Mouse (Mus musculus): Measurements from ENCODE around the gene Olfr481. TPM values are rescaled to one million over a fixed set of nuclear protein-coding genes. Genes with fewer than 3 reads are reported as not detected.

The Olfr481 gene
- not detected for total RNA-seq (2021)
- long read RNA-seq, experiment 1, result 0 reads
- long read RNA-seq, experiment 2, result 0 reads

DNA sequence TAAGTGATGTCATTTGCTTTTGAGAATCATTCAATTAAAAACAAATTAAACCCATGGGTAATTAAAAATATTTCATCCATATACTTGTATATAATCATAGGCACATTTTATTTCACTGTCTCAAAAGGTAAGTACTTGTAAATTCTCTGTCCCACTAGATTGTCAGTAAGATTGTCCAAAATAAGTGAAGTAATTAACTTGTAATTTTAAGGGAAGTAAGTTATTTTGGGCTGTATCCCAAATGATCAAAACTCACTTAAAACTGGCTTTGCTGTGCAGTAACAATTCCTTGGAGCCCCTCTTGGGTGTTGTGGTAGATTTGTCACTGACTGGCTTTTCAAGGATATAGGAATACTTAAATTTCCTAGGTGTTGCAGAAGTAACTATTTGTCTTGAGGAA, at the start of gene Olfr481:
Gene Olfr481, plus strand, starts transcription at position 301 of the 400 bp plus-strand sequence.
- DNase-seq, result no peak
- intact Hi-C loops (cut with DNase I), result no loop called here

DNA sequence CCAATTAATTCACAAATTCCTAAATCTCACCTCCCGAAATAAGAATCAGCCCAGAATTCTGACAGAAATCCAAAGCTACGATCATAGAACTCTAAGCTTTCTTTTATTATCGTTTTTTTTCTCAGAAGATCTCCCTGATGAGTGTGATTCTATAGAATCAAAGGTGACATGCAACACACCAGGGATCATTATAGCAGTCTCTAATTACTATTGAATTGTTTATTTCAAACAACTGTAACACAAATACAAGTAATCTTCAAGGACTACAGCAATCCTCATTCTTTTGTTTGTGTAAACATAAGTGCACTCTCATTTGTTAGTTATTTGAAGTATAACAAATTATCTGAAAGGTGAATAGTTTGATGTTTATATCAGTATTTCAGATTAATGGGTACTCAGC, 45.8 kb upstream of the Olfr481 start, which contains the start of gene Olfr478:
Gene Olfr478, minus strand, starts transcription at position 101 of the 400 bp plus-strand sequence.
- intact Hi-C loops (cut with DNase I), result no loop called here
- no peak for DNase-seq

DNA sequence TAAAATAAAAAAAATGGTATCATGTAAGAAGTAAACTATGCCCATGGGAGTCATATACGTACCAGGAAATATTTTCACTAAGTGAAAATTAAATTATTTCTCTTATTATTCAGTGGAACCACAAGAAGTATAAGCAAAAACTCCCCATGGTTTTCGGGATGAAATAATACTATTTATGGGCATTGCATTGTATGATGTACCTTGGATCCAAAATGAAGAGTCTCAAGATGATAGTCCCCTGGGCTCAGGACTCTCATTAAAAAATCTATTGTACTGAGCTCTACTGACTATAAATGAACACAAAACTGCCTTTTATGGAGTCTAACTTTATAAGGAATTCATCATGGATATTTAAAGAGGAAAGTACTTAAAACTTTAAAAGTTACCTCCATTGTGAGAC, 29.3 kb upstream of the Olfr481 start, which contains the start of gene Olfr479:
Gene Olfr479, plus strand, starts transcription at position 301 of the 400 bp plus-strand sequence.
- DNase-seq, result no peak
- intact Hi-C loops (cut with DNase I), result no loop called here

DNA sequence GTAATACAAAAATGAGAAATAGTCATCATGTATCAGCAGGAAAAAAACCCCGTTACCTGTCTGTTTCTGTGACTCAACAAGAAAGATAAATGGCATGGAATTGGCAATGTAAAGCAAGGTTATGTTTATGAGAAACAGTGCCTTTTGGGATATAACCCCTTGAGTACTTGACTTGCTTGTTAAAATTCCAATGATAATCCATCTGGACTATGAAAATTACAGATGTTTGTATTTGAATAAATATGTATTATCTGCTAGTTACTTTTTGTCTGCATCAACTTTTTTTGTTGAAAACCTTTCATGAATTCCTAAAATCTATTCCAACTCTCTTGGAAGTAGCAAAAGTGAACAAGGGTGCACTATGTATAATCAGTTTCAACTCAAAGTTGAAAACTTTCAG, 12.4 kb upstream of the Olfr481 start, which contains the start of gene Olfr480:
Gene Olfr480, minus strand, starts transcription at position 101 of the 400 bp plus-strand sequence.
- intact Hi-C loops (cut with DNase I), result no loop called here

DNA sequence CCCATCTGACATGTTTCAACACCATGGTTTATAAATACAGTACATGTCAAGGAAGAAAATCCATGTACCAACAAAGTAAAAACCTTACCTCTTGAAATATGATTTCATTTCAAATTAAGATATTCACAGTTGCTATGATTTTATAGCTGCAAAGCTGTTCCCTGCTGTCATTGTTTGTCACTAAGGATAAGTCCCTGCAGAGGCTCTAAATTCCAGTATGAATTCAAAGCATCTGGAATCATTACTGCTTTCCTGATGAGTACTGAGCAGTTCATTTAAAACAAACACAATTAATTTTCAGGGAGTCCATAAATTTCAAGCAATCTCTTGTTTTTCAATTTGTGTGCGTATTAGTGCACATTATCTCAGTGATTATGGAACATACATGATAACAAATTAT, 17.8 kb downstream of the Olfr481 start, which contains the start of gene Olfr482:
Gene Olfr482, minus strand, starts transcription at position 101 of the 400 bp plus-strand sequence.
- intact Hi-C loops (cut with DNase I), result no loop called here
- DNase-seq, result no peak

More for the DNA sequence above, 12.4 kb upstream of the Olfr481 start, which contains the start of gene Olfr480:
- no peak for DNase-seq

DNA sequence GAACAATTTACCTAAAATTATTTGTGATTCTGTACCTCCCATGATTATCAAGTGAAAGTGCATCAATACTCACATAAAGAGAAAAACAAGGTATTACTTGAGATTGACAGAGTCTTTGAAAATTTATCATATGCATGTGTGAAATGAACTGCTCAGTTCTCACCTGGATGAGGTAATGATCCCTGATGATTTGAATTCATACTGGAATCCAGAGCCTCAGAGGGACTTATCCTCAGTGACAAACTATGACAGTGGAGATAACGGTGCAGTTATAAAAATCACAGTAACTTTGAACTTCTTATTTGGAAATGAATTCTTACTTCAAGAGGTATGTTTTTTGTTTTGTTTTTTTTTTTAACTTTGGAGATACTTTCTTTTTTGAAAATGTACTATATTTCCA, 20.9 kb downstream of the Olfr481 start, which contains the start of gene Olfr483:
Gene Olfr483, plus strand, starts transcription at position 301 of the 400 bp plus-strand sequence.
- DNase-seq, result no peak
- intact Hi-C loops (cut with DNase I), result no loop called here

DNA sequence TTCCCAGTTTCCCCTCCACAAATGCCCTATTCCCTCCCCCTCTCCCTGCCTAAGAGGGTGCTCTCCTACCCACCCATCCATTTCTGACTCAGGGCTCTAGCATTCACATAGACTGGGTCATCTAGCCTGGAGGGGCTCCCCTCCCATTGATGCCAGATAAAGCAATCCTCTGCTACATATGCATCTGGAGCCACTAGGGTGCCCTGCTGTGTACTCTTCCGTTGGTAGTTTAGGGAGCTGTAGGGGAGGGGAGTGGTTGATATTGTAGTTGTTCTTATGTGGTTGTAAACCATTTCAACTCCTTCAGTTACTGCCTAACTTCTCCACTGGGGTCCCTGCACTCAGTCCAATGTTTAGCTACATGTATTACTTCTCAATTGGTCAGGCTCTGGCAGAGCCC, 41.0 kb downstream of the Olfr481 start:
- intact Hi-C loops (cut with DNase I), result no loop called here
- DNase-seq, result no peak

DNA sequence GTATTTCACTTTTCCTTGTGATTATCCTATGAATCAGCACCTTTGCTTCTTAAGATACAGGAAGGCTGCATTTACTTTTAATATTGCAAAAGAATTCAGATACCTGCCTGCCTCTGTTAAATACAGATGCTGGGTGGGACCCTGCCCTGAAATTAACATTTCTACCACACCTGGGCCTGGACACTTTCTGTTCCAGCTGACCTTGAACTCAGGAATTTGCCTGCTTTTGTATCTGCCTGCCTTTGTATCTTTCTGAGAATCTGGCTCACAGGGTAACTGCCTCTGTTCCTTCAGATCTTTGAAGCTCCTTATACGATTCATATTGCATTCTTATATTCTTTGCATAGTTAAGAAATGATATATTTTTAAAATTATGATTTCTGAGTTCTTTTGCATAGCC, 41.8 kb downstream of the Olfr481 start:
- intact Hi-C loops (cut with DNase I), result no loop called here
- DNase-seq, result no peak

DNA sequence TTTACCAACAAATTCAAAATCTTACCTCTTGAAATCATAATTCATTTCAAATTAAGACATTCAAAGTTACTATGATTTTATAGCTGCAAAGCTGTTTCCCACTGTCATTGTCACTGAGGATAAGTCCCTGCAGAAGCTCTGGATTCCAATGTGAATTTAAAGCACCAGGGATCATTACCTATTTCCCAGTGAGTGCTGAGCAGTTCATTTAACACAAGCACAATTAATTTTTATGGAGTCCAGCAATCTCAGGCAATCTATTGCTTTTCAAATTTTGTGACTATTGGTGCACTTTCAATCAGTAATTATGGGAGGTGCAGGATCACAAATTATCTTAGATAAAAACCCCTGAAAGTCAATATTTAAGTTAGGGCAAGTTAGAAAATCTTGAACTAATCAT, 47.7 kb downstream of the Olfr481 start, which contains the start of gene Olfr484:
Gene Olfr484, minus strand, starts transcription at position 101 of the 400 bp plus-strand sequence.
- intact Hi-C loops (cut with DNase I), result no loop called here
- DNase-seq, result no peak

Other genes starting within 250 kb of the Olfr481 start
- not detected for gene Olfr470, start 232.4 kb upstream of the Olfr481 start, total RNA-seq (2021)
- gene Olfr472, start 182.0 kb upstream of the Olfr481 start, total RNA-seq (2021), result not detected
- gene Olfr473, start 149.4 kb upstream of the Olfr481 start, total RNA-seq (2021), result not detected
- not detected for gene Olfr474, start 125.2 kb upstream of the Olfr481 start, total RNA-seq (2021)
- not detected for gene Olfr476, start 115.1 kb upstream of the Olfr481 start, total RNA-seq (2021)
- not detected for gene Olfr477, start 93.2 kb upstream of the Olfr481 start, total RNA-seq (2021)
- gene Olfr478, start 45.9 kb upstream of the Olfr481 start, total RNA-seq (2021), result not detected
- not detected for gene Olfr479, start 29.2 kb upstream of the Olfr481 start, total RNA-seq (2021)
- gene Olfr480, start 12.5 kb upstream of the Olfr481 start, total RNA-seq (2021), result not detected
- under 1 TPM; 0.59 to 0.81 TPM for gene Olfr482, start 17.7 kb downstream of the Olfr481 start, total RNA-seq (2021)
- gene Olfr483, start 21.0 kb downstream of the Olfr481 start, total RNA-seq (2021), result not detected
- not detected for gene Olfr484, start 47.6 kb downstream of the Olfr481 start, total RNA-seq (2021)
- gene Olfr485, start 80.0 kb downstream of the Olfr481 start, total RNA-seq (2021), result not detected
- gene Olfr486, start 92.9 kb downstream of the Olfr481 start, total RNA-seq (2021), result not detected
- not detected for gene Olfr487, start 134.8 kb downstream of the Olfr481 start, total RNA-seq (2021)
- not detected for gene Olfr488, start 178.5 kb downstream of the Olfr481 start, total RNA-seq (2021)
- gene Olfr490, start 209.1 kb downstream of the Olfr481 start, total RNA-seq (2021), result not detected
- not detected for gene Olfr491, start 233.6 kb downstream of the Olfr481 start, total RNA-seq (2021)
- not detected for gene Olfr492, start 243.8 kb downstream of the Olfr481 start, total RNA-seq (2021)